Comparison of ENCODE assay signal across 12 mouse cellular contexts in the genomic region with DNA sequence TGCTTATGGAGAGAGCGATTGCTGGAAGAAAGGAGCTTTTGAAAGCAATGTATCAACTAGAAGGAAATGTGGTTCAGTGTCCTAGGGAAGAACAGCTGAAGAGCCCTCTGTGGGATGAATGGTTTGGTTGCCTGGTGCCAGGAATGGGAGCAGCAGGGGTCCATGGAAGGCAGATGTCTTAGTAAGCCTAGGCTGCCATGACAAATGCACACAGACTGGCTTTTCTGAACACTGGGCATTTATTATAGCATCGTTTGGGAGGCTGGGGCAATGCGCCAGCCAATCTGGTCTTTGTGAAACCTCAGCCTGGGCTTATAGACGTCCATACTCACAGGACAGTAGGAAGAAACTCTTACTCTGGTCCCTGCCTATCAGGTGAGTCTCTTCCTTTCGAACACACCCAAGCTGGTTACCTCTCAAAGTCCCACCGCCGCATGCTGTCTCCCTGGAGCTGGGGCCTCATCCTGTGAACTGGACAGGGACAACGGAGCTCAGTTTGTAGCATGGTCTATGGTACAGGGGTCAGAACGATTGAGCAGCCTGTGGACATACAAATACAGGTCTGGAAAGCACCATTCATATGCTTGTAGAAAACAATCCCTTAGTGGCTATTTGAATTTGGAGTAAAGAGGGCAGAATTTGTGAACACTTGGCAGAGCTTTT.
A peak's percentile ranks its signal among the peaks of the same experiment; 100 is the strongest.
DNase-seq lines count a peak whose midpoint lies in the region; ATAC-seq lines count a peak whose summit lies in the region.
"Had no signal": no experiment of that assay in that cellular context is flagged by ENCODE, and none has a peak within 500 bp of the region (broad histone marks: within the 10 kb centered on the region; RNA-seq: fewer than 3 reads in every experiment).

No protein-coding gene starts in this region.

- no peak overlapping the region for H3K4me2 ChIP-seq in hindbrain, embryonic 11.5 days (replicated peaks; ENCODE audit: low read depth, low read length)
- no peak overlapping the region for H3K4me2 ChIP-seq in forebrain, embryonic 13.5 days
- no peak overlapping the region for H3K4me2 ChIP-seq in midbrain, embryonic 14.5 days (ENCODE audit: low read length)
- H3K4me2 ChIP-seq: limb, embryonic 15.5 days had no signal

- DNase-seq in hindbrain, embryonic 11.5 days (ENCODE audit: low spot score) = peak; percentile 27
- no peak for DNase-seq in hindbrain, embryonic 10.5 days (ENCODE audit: low spot score)
- DNase-seq in midbrain, embryonic 14.5 days = peak; percentile 56
- DNase-seq in adrenal gland, adult (ENCODE audit: inconsistent age in 2 of 2, low spot score in 1 of 2) = no peak
- DNase-seq in testis, postnatal 14 days (ENCODE audit: low spot score) = no peak
- no peak for DNase-seq in frontal cortex, postnatal 25 days (ENCODE audit: low spot score in 2 of 2)
- DNase-seq: gastrocnemius, postnatal 25 days; heart, postnatal 14 days; kidney, adult 8-10 months had no signal

- no peaks in the 10 kb centered on the region for H3K36me3 ChIP-seq in hindbrain, embryonic 11.5 days (ENCODE audit: control insufficient read depth, insufficient read depth, low read length)
- no peaks in the 10 kb centered on the region for H3K36me3 ChIP-seq in hindbrain, embryonic 10.5 days
- no peaks in the 10 kb centered on the region for H3K36me3 ChIP-seq in forebrain, embryonic 13.5 days (ENCODE audit: poor library complexity, severe bottlenecking)
- H3K36me3 ChIP-seq in midbrain, embryonic 14.5 days (ENCODE audit: control insufficient read depth, insufficient read depth, low read length) = no peaks in the 10 kb centered on the region
- H3K36me3 ChIP-seq: limb, embryonic 15.5 days had no signal

- H3K9me3 ChIP-seq in hindbrain, embryonic 11.5 days (ENCODE audit: control insufficient read depth, low read length) = no peaks in the 10 kb centered on the region
- no peaks in the 10 kb centered on the region for H3K9me3 ChIP-seq in hindbrain, embryonic 10.5 days
- H3K9me3 ChIP-seq in forebrain, embryonic 13.5 days (replicated peaks) = no peaks in the 10 kb centered on the region
- no peaks in the 10 kb centered on the region for H3K9me3 ChIP-seq in midbrain, embryonic 14.5 days (ENCODE audit: control insufficient read depth, low read length)
- H3K9me3 ChIP-seq: limb, embryonic 15.5 days had no signal

- H3K27me3 ChIP-seq in hindbrain, embryonic 11.5 days (ENCODE audit: control insufficient read depth, insufficient read depth, low read length) = no peaks in the 10 kb centered on the region
- no peaks in the 10 kb centered on the region for H3K27me3 ChIP-seq in hindbrain, embryonic 10.5 days (ENCODE audit: insufficient read depth, poor library complexity, severe bottlenecking)
- H3K27me3 ChIP-seq in forebrain, embryonic 13.5 days = no peaks in the 10 kb centered on the region
- no peaks in the 10 kb centered on the region for H3K27me3 ChIP-seq in midbrain, embryonic 14.5 days (ENCODE audit: control insufficient read depth, insufficient read depth, low read length)
- H3K27me3 ChIP-seq: limb, embryonic 15.5 days had no signal

- H3K4me3 ChIP-seq in hindbrain, embryonic 11.5 days (ENCODE audit: low read depth, low read length) = no peak overlapping the region
- H3K4me3 ChIP-seq in hindbrain, embryonic 10.5 days = no peak overlapping the region
- no peak overlapping the region for H3K4me3 ChIP-seq in forebrain, embryonic 13.5 days
- no peak overlapping the region for H3K4me3 ChIP-seq in midbrain, embryonic 14.5 days (replicated peaks; ENCODE audit: low read depth, low read length)
- H3K4me3 ChIP-seq: limb, embryonic 15.5 days had no signal

- H3K4me1 ChIP-seq in hindbrain, embryonic 11.5 days (replicated peaks; ENCODE audit: control insufficient read depth, insufficient read depth, low read length) = no peaks in the 10 kb centered on the region
- H3K4me1 ChIP-seq in hindbrain, embryonic 10.5 days (replicated peaks) = peaks cover 10% of the 10 kb centered on the region
- peaks cover 29% of the 10 kb centered on the region for H3K4me1 ChIP-seq in forebrain, embryonic 13.5 days
- peaks cover 13% of the 10 kb centered on the region for H3K4me1 ChIP-seq in midbrain, embryonic 14.5 days (ENCODE audit: control insufficient read depth, insufficient read depth, low read length)

- peak; percentile 64 for ATAC-seq in hindbrain, embryonic 11.5 days (ENCODE audit: low FRiP score)
- ATAC-seq in cerebellum, adult (ENCODE audit: insufficient number of reproducible peaks, low FRiP score, low TSS enrichment) = peak; percentile 82
- peak; percentile 59 for ATAC-seq in forebrain, embryonic 13.5 days
- peak; percentile 40; the same call in 1 of the 2 replicates for ATAC-seq in midbrain, embryonic 14.5 days (ENCODE audit: low FRiP score, low TSS enrichment)

- 80% methylated on average over 9 of the region's 9 CpGs for WGBS in hindbrain, embryonic 11.5 days
- 81% methylated on average over 9 of the region's 9 CpGs for WGBS in hindbrain, embryonic 10.5 days
- WGBS in forebrain, embryonic 13.5 days = 73% methylated on average over 9 of the region's 9 CpGs
- 69% methylated on average over 9 of the region's 9 CpGs for WGBS in midbrain, embryonic 14.5 days

- H3K9ac ChIP-seq in hindbrain, embryonic 11.5 days (ENCODE audit: low read depth, low read length) = no peak overlapping the region
- H3K9ac ChIP-seq in forebrain, embryonic 13.5 days = no peak overlapping the region
- no peak overlapping the region for H3K9ac ChIP-seq in midbrain, embryonic 14.5 days (replicated peaks; ENCODE audit: low read length)
- H3K9ac ChIP-seq: limb, embryonic 15.5 days had no signal

- no peak overlapping the region for H3K27ac ChIP-seq in hindbrain, embryonic 11.5 days (ENCODE audit: low read depth, low read length)
- H3K27ac ChIP-seq in hindbrain, embryonic 10.5 days = no peak overlapping the region
- H3K27ac ChIP-seq in forebrain, embryonic 13.5 days = peak overlapping the region; percentile 85
- no peak overlapping the region; the same call in 1 of the 2 replicates for H3K27ac ChIP-seq in midbrain, embryonic 14.5 days (replicated peaks; ENCODE audit: low read depth, low read length)
- H3K27ac ChIP-seq: limb, embryonic 15.5 days had no signal

Comparison
In these comparisons a context has a peak if more than half of its experiments do, and no peak if none do; other contexts are left out.
1. DNase-seq: peak in hindbrain, embryonic 11.5 days (single experiment) and midbrain, embryonic 14.5 days (single experiment); none in hindbrain, embryonic 10.5 days (single experiment), adrenal gland, adult (0 of 2), testis, postnatal 14 days (single experiment) and frontal cortex, postnatal 25 days (0 of 2).
2. Peak in every context shown above with its lines, with median percentiles within 50 percentile points of each other: ATAC-seq.